Mouse (Mus musculus): ENCODE data around the gene Mrtfb. TPM values are rescaled to one million over a fixed set of nuclear protein-coding genes. Genes with fewer than 3 reads are reported as not detected.
"Not testable (repeated sequence)": the region's sequence is repeated elsewhere in the genome, so short reads cannot be mapped to it uniquely, and the experiment has no call there.

The Mrtfb gene
- total RNA-seq, 2 experiments from 2014 or later, result 188 to 193 TPM

DNA sequence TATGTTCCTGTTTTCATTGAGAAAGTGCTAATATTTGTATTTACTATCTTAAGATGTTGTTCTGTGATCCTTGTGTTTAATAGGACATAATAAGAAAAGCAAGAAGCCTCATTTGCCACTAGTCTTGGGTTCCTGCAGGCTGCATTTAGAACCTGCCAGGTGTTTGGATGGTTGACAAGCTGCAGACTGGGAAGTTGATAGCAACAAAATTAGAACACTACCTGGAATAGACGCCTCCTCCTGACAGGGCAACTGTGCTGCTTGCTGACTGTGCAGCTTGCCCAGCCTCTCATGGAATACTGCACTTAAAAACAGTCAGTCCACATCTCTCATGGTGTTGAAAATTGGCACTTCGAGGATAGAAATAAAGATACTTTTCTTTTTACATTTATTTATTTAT, 76.3 kb downstream of the Mrtfb start:
- Histone ChIP-seq H3K4me3 (no peak overlapping the region), H3K27ac (peak overlapping the region; percentile 12; the same call in 1 of the 2 replicates)
- no peak for DNase-seq (ENCODE audit: extremely low spot score in 1 of 2, low spot score in 2 of 2)
- intact Hi-C loops (cut with DNase I), result no loop called here
- TF ChIP-seq CTCF (IDR thresholded peaks at IDR 0.05), result no peak

DNA sequence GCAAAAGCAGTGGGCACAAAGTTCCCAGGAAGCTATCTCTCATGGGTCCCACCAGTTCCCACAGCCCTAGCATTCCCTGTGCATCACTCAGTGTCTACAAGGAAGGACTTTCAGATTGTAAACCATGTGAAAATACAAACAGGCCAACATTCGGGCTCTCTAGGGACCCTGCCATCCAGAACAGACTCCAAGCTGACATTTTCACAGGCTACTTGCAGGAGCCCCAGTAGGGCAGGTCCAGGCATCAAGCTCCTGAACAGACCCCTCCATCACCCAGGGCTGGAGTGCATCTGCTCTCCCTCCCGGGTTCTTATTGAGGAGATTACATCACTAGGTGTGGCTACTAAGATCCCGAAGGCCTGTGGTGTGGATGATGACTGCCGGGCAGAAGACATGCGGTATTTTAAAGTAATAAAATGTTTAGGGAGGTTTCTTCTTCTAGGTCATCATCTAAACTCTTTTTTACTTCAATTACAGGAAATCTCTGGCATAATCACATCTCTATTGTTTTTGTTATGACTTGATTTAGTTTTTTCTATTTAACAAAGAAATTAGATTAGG, 77.6 kb downstream of the Mrtfb start:
- Histone ChIP-seq H3K27ac (0 out of 2 replicates have a peak overlapping the region, but pooled peaks have one; percentile 2), H3K4me3 (no peak overlapping the region)
- intact Hi-C loops (cut with DNase I), result no loop called here
- TF ChIP-seq CTCF (IDR thresholded peaks at IDR 0.05), result no peak
- DNase-seq (ENCODE audit: extremely low spot score in 1 of 2, low spot score in 2 of 2), result no peak

GRCm38 (mm10) chr16:13336503-13337230, 80.4 kb downstream of the Mrtfb start:
- intact Hi-C loops (cut with DNase I), result loop anchor here (5.0 kb wide), 1 partner anchor 79 kb away; the partner anchor contains the start of gene Mrtfb
- Histone ChIP-seq H3K4me3 (no peak overlapping the region), H3K27ac (no peak overlapping the region)
- no peak for DNase-seq (ENCODE audit: extremely low spot score in 1 of 2, low spot score in 2 of 2)
- no peak; the same call in 1 of the 2 replicates for TF ChIP-seq CTCF (IDR thresholded peaks at IDR 0.05)

DNA sequence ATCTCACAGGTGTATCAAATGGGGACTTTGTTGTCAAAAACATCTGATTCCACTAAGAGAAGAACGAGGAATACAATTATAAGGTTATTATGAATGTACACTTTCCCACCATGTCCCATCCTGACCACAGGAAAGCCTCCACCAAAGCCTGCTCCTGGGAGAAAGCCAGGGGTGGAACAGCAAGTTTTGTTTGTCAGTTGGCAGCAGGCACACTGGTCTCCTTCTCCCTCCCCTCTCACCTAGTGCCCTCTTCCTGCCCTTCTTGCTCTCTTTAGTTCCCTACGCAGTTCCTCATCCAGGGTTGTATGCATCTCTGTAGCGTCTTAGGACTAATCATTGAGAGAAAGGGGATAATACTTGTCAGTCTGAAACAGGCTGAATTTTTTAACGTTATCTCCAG, 81.8 kb downstream of the Mrtfb start:
- TF ChIP-seq CTCF (IDR thresholded peaks at IDR 0.05), result no peak
- no peak for DNase-seq (ENCODE audit: extremely low spot score in 1 of 2, low spot score in 2 of 2)
- peak overlapping the region; percentile 63; the same call in 1 of the 2 replicates for H3K27ac ChIP-seq
- intact Hi-C loops (cut with DNase I), result loop anchor here (5.0 kb wide), 1 partner anchor 81 kb away; the partner anchor contains the start of gene Mrtfb
- H3K4me3 ChIP-seq, result no peak overlapping the region

DNA sequence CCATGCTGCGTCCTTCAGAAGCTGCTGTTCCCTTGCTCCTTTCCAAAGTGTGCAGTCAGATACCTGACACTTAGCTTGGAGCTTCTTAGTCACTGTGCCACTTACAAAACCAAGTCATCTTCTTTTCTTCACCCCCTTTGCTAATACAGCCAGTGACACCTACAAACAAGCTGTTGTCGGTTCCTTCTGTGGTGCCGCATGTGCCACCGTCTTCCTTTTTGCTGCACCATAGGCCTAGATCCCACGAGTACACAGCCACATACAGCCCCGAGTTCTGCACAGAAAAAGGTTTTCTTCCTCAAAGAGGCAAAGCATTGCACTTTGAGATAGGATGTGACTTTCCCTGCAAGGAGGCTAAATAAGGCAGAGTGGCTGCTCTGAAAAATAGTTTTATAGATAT, 83.2 kb downstream of the Mrtfb start:
- TF ChIP-seq CTCF (IDR thresholded peaks at IDR 0.05), result no peak
- intact Hi-C loops (cut with DNase I), result loop anchor here (5.0 kb wide), 1 partner anchor 82 kb away; the partner anchor contains the start of gene Mrtfb

DNA sequence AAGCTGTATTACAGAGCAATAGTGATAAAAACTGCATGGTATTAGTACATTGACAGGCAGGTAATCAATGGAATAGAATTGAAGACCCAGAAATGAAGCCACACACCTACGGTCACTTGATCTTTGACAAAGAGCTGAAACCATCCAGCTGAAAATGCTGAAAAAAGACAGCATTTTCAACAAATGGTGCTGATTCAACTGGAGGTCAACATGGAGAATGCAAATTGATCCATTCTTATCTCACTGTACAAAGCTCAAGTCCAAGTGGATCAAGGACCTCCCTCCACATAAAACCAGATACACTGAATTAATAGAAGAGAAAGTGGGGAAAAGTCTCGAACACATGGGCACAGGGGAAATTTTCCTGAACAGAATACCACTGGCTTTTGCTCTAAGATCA, 89.5 kb downstream of the Mrtfb start:
- H3K4me3 ChIP-seq; H3K27ac ChIP-seq; intact Hi-C loops (cut with DNase I); DNase-seq (ENCODE audit: extremely low spot score in 1 of 2, low spot score in 2 of 2): not testable (repeated sequence)

More for the DNA sequence above, 83.2 kb downstream of the Mrtfb start:
- H3K4me3 ChIP-seq, result no peak overlapping the region
- peak in 1 of 2 experiments; percentile 36 for DNase-seq (ENCODE audit: extremely low spot score in 1 of 2, low spot score in 2 of 2)
- peak overlapping the region; percentile 63 for H3K27ac ChIP-seq

DNA sequence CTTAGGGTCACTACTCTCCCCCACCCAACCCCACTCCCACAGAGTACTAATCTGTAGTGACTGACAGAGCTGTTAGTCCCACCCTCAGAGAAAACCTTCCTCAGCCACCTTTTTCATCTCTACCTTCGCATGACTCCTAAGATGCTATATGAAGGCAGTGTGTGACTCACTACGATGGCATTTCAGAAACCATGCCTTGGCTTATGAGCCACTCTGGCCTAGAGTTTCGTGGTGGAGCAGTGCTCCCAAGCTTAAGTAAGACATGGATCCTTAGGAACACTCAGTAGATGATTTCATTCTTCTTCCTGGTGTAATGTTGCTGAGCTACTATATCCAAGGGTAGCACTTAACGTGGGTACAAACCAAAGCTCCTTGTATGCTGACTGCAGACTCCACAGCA, 94.4 kb downstream of the Mrtfb start:
- DNase-seq (ENCODE audit: extremely low spot score in 1 of 2, low spot score in 2 of 2), result no peak
- TF ChIP-seq CTCF (IDR thresholded peaks at IDR 0.05), result no peak
- intact Hi-C loops (cut with DNase I), result no loop called here
- no peak overlapping the region for H3K4me3 ChIP-seq
- H3K27ac ChIP-seq, result peak overlapping the region; percentile 33; the same call in 1 of the 2 replicates

DNA sequence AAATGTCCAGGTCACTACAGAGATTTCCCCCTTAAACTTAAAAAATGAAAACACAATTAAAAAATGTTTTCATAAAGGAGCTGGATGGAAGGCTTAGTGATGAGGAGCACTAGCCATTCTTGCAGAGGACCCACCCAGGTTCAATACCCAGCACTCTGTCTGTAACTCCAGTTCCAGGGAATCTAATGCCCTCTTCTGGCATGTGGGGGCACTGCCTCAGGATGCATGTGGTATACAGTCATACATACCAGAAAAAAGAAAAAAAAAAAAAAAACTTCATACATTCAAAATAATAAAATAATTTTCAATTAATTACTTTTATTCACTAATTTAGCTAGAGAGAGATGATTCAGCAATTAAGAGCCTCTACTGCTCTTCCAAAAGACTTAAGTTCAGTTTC, 95.0 kb downstream of the Mrtfb start:
- peak; percentile 44 for TF ChIP-seq CTCF (IDR thresholded peaks at IDR 0.05)
- H3K27ac ChIP-seq, result no peak overlapping the region
- intact Hi-C loops (cut with DNase I), result no loop called here
- no peak overlapping the region for H3K4me3 ChIP-seq
- no peak for DNase-seq (ENCODE audit: extremely low spot score in 1 of 2, low spot score in 2 of 2)

DNA sequence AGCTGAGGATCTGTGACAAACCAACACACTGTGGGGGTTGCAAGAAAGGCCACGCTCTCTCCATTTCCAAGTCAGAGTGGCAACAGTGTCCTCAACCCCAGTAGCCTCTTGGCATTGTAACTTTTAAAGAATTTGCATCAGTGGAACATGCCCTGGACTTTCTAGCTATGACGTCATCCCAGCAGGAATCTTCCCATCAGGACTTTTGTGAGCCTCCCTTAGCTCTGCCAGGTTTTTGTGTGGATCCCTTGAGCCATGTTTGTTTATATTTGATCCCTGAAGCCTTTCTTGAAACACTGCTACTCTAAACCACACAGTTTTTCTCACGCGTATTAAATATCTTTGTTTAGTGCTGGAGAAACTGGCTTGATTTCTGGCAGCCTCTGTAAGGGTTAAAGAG, 97.6 kb downstream of the Mrtfb start:
- intact Hi-C loops (cut with DNase I), result no loop called here
- DNase-seq (ENCODE audit: extremely low spot score in 1 of 2, low spot score in 2 of 2), result no peak
- no peak for TF ChIP-seq CTCF (IDR thresholded peaks at IDR 0.05)
- Histone ChIP-seq H3K4me3 (no peak overlapping the region), H3K27ac (peak overlapping the region; percentile 42)

DNA sequence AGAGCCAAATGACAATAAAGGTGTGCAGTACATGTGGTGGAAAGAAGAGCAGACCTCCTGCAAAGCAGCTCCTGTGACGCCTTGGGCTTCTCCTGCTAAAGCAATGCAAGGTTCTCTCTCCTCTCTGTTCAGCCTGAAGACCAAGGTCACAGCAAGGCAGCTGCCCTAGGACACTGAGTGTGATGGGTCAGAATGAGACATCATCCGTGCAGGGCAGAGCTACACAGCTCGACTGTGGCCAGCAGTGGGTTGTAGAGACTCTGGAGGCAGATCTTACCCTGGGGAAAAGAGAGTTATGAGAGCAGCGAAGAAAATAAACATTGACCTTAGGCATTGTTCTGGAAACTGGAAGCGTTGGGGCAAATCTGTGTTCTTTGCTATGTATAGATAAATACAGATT, 98.2 kb downstream of the Mrtfb start:
- Histone ChIP-seq H3K27ac (peak overlapping the region; percentile 42), H3K4me3 (no peak overlapping the region)
- no peak for TF ChIP-seq CTCF (IDR thresholded peaks at IDR 0.05)
- DNase-seq (ENCODE audit: extremely low spot score in 1 of 2, low spot score in 2 of 2), result no peak
- intact Hi-C loops (cut with DNase I), result no loop called here

DNA sequence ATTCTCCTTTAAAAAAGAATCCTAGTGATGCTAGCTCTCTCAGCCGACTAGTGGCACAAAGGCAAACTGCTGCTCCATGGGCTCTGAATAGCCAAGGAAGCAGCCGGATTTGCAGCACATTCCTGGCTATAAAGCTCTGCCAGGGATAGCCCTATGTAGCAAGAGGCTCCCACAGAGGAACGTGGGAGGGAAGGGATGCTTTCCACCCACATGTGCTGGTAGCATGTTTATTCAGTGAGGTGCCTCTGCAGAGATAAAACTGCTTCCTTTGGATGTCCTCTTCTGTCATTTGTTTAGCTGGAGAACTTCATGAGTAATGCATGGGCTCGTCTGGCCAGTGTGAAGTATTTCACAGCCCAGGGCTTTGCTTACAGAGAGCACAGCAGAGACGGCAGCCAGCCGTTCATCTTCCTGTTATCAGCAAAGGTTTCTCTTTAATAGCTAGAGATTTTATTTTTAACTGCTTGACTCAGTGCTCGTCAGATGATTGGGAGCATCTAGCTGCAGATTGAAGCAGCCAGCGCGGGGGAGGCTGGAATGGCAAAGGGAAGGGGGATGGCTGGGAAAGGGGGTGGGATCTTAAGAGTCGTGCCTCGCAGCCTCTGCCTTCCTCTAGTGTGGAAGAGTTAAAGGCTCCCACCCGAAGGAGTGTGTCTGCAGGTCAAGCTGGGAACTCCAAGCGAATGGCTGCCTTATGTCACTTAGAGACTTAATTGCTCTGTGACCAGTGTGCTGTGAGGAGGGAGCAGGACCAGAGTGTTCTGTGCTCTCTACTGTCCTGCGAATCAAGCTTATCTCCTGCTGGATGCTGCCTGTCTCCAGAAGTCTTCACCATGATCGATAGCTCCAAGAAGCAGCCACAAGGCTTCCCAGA, 101.8 kb downstream of the Mrtfb start:
- intact Hi-C loops (cut with DNase I), result loop anchor here (1.0 to 5.0 kb wide), 3 partner anchors 101 to 198 kb away; partner anchors contain the start of gene Mrtfb
- Histone ChIP-seq H3K27ac (peak overlapping the region; percentile 94), H3K4me3 (peak overlapping the region; percentile 70)
- peak; percentile 81 to 84 for DNase-seq (ENCODE audit: extremely low spot score in 1 of 2, low spot score in 2 of 2)
- TF ChIP-seq CTCF (IDR thresholded peaks at IDR 0.05), result peak; percentile 95

All from left cerebral cortex, adult 2 months (tissue).